Mouse (Mus musculus) bone marrow, adult 2 months (tissue): ENCODE measurements around the gene Colgalt2. TPM values are rescaled to one million over a fixed set of nuclear protein-coding genes. Genes with fewer than 3 reads are reported as not detected.

Source experiments
- H3K27ac ChIP-seq: fragments of 200-500 bp; 2 replicates; pipeline ENCODE4 v1.5.1; 2012; ENCODE audit warnings: low read depth, mild to moderate bottlenecking, control low read depth, inconsistent platforms, low read length; ENCODE audit not compliant: control insufficient read depth, poor library complexity, insufficient read depth
- H3K4me1 ChIP-seq: fragments of 200-500 bp; 2 replicates; pipeline ENCODE4 v1.6.1; 2011; ENCODE audit warnings: low read length; ENCODE audit not compliant: control insufficient read depth, insufficient read depth
- H3K4me3 ChIP-seq: fragments of 200-500 bp; replicated peaks from 2 replicates; pipeline ENCODE3; 2011; ENCODE audit warnings: mild to moderate bottlenecking, low read depth, low read length, control low read depth; ENCODE audit not compliant: control insufficient read depth
- CTCF ChIP-seq: fragments of 200-500 bp; IDR thresholded peaks from 2 replicates; pipeline ENCODE4 v1.5.1; 2011; ENCODE audit warnings: low read length, control low read depth; ENCODE audit not compliant: control insufficient read depth, insufficient read depth
- POLR2A ChIP-seq: fragments of 200-500 bp; IDR thresholded peaks from 2 replicates; pipeline ENCODE4 v1.6.1; 2011; ENCODE audit warnings: low read depth, mild to moderate bottlenecking, control low read depth, low read length, borderline replicate concordance; ENCODE audit not compliant: control insufficient read depth
- WGBS: fragments of 180-500 bp; shearing (Covaris S2); methylation state at CpG from one replicate; pipeline ENCODE4 v1.1.7; 2018; 5-methylcytosine and 5-hydroxymethylcytosine counted together
- polyA plus RNA-seq: library from polyadenylated mRNA; stranded (reverse); fragments of >200 nt; gene quantifications from 2 replicates; pipeline ENCODE4 v1.2.4, GENCODE M21; 2011; ENCODE audit warnings: low replicate concordance; ENCODE audit not compliant: missing spikeins, insufficient read depth, insufficient read length

Gene Colgalt2
- polyA plus RNA-seq, 1 experiment: 0.60 TPM

DNA sequence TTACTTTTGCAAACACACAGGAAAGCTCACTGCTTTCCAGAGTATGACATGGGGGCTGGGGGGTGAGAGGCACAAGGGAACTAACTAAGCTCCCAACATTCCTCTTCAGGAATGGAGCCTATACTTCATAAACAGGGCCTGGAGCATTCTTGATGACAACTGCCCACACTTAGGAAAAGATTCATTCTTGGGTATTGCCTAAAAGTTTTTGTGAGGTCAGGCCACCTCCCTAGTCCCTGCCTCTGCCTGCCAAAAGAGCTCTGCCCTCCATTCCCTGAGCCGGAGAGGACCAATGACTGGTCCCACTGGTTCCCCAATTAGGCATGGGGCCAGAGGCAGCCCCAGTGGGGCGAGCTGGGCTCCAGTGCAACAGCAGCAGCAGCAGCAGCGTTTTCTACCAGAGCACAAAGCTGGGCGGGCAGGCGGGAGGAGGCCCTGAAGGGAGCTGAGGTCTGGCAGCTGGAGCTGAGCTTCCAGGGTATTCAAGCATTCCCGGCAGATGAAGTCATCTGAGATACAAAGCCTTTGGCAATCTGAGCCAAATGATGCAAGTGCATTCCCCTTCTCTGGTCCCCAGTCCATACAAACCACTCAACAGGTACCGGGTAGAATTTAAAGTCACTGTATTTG, 156.4 kb downstream of the Colgalt2 start:
- Histone ChIP-seq H3K4me1 (no peaks in the 10 kb centered on the region; the same call in 1 of the 2 replicates), H3K4me3 (no peak overlapping the region), H3K27ac (no peak overlapping the region)
- no peak for TF ChIP-seq POLR2A
- TF ChIP-seq CTCF: no peak
- 81% methylated on average over 7 of the region's 7 CpGs for WGBS

DNA sequence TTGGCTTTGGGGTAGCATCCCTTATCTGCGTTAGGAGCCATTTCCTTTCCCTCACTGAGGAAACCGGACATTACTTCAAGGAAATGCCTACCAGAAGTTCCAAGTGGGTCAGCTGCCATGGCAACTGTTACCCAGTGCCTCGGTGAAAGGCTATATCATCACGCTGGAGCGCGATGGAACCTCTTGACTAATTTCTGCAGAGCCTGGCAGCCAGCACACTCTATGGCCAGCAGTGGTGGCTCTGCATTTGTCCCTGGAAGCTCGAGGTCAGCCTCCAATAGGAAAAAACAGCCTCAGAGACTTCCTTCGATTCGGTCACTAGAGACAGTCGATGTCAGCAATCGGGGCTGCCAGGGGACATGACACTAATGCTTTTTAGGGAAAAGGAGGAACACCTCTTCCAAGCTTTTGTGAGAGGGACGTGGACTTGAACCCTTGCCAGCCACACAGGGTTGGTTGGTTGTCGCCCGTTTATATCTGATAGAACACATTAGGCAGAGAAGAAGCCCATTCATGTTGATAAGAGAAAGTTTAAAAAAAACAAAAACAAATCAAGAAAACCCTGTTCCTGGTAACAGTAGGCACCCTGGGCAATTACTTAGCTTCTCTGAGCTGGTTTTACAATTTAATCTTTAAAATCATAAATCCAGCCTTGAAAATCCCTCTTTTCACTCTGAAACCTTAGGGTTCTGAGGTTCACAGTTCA, 157.1 kb downstream of the Colgalt2 start:
- no peak overlapping the region for H3K27ac ChIP-seq
- WGBS: 77% methylated on average over 14 of the region's 14 CpGs
- no peaks in the 10 kb centered on the region; the same call in 1 of the 2 replicates for H3K4me1 ChIP-seq
- no peak for TF ChIP-seq CTCF
- TF ChIP-seq POLR2A: no peak
- no peak overlapping the region for H3K4me3 ChIP-seq

Other genes starting within 250 kb of the Colgalt2 start
- gene Tsen15, start 13.1 kb upstream of the Colgalt2 start, polyA plus RNA-seq: 12.3 and 15.5 TPM in 2 replicates